Mouse (Mus musculus) testis, adult 2 months (tissue): Measurements from ENCODE around the gene Fbxo22.
"Not testable (repeated sequence)": the region's sequence is repeated elsewhere in the genome, so short reads cannot be mapped to it uniquely, and the experiment has no call there.

Experiments
- CTCF ChIP-seq: fragments of 200-500 bp; IDR thresholded peaks from 2 replicates; pipeline ENCODE4 v1.5.1; 2012; ENCODE audit warnings: low read depth, mild to moderate bottlenecking, inconsistent platforms, low read length, moderate library complexity; ENCODE audit not compliant: control insufficient read depth, insufficient read depth, insufficient replicate concordance
- POLR2A ChIP-seq: fragments of 200-500 bp; IDR thresholded peaks from 2 replicates; pipeline ENCODE4 v1.6.1; 2012; ENCODE audit warnings: low read depth, mild to moderate bottlenecking, inconsistent platforms, low read length, moderate library complexity; ENCODE audit not compliant: control insufficient read depth

DNA sequence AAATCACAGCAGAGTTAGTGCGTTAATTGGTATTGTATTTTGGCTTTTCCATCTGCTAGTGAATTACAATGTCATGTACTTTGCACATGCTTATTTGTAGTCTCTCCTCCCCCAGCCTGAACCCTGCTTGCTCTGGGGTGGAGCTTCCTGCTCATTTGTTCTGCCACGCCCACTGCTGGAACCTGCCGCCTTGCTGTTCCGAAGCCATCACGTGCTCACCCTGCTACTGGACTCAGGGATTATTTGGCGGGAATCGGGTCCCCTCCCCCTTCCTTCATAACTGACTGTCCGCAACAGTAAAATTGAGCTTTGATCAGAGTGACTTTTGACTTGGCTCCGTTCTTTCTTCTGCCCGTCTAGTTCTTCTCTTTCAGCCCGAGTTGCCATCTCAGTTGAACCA is 24.4 kb downstream of the Fbxo22 start:
- TF ChIP-seq CTCF, POLR2A: not testable (repeated sequence)
